Mouse (Mus musculus) mature B cell (primary cell): Measurements from ENCODE around the gene Lgals2.
"Not testable (repeated sequence)": the region's sequence is repeated elsewhere in the genome, so short reads cannot be mapped to it uniquely, and the experiment has no call there.

Experiments used
- in situ Hi-C: fragments of 300-500 bp; cut with MboI; formaldehyde crosslinking; loops from 2 replicates; pipeline ENCODE4 v1.14.3; 2019

The Lgals2 gene

DNA sequence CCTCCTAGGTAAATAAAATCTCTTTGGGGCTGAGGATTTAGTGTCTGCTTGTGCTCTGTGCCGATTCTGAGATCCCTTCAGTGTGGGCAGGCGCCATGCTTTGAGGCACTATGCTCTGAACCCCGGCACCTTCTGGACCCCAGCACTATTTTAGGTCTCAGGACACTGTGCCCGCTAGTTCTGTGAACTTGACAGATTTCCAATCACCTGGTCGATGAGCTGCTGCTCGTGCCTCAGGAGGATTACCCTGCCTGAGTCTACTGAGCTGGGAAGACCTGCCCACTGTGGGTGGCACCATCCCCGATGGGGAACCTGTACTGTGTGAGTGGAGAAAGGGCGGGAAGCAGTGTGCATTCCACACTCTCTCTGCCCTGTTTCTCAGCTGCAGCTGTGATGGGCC is 19.7 kb upstream of the Lgals2 start:
- in situ Hi-C loops = no loop called here

DNA sequence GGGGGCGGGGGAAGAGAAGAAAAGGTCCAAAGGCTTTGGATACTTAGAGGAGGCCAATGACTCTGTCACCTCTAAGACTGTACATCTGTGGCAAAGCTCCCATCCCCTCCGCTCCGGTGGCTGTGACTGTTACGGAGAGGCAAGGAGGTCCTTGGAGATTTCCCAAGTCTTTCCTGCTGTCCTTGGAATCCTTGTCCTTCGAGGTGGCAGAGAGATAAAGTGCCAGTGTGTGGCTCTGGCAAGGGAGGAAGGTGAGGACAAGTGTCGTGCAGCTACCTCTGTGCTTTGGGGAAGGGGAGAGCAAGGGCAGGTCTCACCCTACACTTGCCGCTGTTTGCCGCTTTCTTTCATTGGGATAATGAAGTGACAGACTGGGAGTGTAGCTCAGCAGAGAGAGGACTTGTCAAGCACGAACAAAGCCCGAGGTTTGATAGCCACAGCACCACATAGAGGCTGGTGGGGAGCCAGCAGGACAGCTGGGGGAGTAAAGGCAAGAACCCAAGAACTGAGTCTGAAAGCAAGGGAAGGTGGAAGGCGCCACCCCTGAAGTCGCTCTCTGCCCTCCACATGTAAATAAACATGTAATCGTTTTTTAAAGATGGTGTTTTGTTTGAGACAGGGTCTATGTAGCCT is 18.6 kb upstream of the Lgals2 start:
- in situ Hi-C loops = no loop called here

- in situ Hi-C loops = no loop called here
Measured at GRCm38 (mm10) chr15:78872021-78872608, 16.8 kb upstream of the Lgals2 start.

GRCm38 (mm10) chr15:78869775-78870174 is 14.4 kb upstream of the Lgals2 start:
- in situ Hi-C loops = no loop called here

DNA sequence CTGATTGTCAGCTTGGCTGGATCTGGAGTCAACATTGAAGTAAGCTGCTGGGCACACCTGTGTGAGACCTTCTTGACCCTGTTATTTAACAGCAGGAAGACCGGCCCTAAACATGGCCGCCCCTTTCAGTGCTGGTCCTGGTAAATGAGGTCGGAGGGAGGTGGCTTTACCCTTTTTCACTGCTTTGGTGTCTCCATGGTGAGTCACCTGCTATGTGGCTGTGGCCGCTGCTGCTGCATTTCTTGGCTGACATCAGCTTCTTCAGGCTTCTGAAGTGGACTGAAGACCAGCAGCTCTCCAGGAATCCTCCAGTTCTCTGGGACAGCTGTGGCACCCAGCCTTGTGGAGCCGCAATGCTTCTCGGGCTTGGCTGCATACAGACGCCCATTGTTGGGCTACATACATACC is 13.5 kb upstream of the Lgals2 start:
- in situ Hi-C loops = no loop called here

DNA sequence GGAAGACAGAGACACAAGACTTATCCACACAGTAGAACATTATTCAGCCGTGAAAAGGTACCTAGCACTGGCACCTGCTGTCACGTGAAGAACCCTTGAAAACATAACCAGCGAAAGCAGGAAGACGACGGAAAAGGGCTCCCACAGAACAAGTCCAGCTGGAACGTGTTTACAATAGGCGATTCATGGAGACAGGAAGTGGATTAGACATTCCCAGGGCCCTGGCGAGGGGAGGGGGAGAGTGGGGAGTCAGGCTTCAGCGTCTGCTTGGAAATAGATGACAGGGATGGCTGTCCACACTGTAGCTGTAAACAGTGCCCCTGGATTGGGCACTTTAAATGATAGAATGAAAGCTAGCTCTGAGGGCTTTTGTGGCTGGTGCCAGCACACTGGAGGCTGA is 13.1 kb upstream of the Lgals2 start:
- in situ Hi-C loops = no loop called here

GRCm38 (mm10) chr15:78863852-78864253 is 8.5 kb upstream of the Lgals2 start:
- in situ Hi-C loops = no loop called here

GRCm38 (mm10) chr15:78863154-78863553 is 7.8 kb upstream of the Lgals2 start:
- in situ Hi-C loops = no loop called here

DNA sequence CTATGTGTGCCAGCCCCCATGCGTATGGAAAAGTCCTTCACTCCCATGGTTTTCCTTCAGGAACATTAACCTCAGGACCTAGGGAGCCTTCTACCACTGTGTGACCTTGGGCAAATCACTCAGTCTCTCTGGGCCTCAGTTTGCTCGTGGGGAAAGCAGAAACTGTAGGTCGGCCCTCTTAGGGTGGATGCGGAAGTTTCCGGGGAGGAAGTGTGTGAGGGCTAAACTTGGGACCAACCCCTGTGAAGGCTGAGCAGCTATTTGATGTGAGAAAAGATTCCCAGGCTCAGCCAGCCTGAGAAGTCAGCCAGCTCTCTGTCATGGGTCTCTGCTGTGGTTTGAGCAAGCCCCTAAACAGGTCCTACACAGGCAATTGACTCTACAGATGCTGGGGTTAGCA is 7.0 kb upstream of the Lgals2 start:
- in situ Hi-C loops = no loop called here

GRCm38 (mm10) chr15:78859714-78860113 is 4.4 kb upstream of the Lgals2 start:
- in situ Hi-C loops = no loop called here

- in situ Hi-C loops = no loop called here
Measured at GRCm38 (mm10) chr15:78859311-78859710, 4.0 kb upstream of the Lgals2 start.

DNA sequence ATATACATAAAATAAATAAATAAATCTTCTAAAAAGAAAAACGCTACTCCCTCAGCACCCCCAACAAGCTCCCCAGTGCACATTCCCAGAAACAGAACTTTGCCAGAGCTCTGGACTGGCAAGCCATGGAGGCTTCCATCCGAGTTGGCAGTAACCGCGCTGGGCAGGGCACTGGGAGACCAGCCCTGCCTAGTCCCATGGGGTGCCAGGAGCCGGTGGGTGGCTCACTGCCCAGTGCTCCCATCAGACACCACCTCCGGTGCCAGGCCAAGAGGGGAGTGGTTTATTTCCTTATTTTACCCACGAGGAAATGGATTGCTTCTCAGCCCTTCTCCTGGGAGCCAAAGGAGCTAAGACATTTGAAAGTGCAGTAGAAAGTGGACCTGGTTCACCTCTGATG is 1.7 kb upstream of the Lgals2 start:
- in situ Hi-C loops = no loop called here

DNA sequence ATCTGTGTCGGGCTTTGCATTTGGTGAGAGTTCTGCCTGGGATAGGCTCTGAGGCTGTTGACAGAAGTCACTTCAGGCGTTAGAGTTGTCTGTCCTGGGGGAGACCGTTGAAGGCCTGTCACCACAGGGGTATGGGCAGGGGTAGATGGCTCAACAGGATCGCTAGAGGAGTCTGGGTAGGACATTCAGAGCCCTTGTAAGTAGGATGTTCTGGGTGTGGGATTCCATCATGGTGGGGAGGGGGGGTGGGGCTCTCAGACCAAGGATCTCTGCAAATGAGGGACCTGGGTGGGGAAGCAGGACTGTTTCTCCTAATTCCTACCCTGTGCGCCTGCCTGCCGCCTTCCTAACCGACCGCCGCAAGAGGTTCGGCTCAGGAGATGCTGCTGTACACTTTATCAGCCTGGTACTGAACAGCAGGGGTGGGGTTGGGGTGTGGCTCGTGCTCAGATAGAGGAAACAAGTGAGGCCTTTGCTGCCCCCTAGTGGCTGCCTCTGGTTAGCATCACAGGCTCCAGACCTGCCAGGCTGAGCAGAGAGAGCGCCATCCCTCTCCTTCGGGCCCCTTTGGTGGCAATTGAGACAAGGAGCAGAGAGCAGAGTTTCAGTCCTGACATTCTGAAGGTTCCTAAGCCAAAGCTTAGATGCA is 3.7 kb downstream of the Lgals2 start:
- in situ Hi-C loops = no loop called here

DNA sequence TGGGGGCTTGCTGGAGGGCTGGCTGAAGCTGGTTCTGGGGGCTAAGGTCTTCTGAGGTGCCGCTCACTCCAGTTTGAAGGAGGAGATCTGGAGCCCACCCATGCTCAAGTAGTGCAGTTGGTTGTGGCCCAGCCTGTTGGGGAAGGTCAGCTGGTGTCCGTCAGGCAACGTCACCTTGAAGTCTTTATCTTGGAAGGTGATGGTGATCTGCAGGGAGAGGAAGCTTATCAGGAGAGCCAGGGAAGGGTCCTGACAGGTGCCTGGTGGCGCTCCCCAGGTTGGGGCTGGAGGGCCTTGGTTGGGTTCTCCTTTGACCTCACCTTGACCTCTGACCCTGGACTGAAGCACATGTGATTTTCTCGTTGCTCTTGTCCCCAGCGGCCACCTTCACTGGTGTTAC is 4.4 kb downstream of the Lgals2 start:
- in situ Hi-C loops = no loop called here

DNA sequence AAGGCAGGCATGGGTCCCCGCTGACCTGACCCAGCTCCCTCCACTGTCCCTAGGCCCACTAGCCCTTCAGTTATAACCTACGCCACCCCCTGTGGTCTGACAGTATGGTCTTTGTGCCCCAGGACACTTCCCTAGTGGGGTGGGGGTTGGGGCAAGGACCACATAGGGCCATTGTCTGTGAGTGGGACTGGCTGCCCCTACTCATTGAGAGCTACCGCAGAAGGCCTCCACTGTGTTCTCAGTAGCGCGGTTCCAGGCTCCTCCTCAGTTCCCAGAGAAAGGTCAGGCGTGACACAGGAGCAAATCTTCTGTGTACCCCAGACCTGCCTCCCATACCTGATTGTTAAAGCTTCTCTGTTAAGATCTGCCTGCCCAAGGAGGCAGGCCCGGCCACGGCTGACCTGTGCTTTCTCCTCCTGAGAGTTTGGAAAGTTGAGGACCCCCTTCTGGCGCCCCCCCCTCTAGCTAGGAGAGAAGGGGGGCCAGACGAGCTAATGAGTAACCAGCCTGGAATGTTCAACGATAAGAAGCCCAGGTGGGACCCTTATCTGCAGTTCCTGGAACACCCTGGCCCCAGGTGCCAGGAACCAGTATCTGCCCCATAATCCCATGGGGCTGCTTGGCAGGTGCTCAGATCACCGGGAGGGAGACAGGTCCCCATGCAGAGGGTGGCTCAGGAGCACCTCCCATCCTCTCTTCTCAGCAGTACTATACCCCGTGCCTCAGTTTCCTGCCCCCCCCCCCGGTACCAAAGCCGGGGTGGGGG is 5.1 kb downstream of the Lgals2 start:
- in situ Hi-C loops = no loop called here

DNA sequence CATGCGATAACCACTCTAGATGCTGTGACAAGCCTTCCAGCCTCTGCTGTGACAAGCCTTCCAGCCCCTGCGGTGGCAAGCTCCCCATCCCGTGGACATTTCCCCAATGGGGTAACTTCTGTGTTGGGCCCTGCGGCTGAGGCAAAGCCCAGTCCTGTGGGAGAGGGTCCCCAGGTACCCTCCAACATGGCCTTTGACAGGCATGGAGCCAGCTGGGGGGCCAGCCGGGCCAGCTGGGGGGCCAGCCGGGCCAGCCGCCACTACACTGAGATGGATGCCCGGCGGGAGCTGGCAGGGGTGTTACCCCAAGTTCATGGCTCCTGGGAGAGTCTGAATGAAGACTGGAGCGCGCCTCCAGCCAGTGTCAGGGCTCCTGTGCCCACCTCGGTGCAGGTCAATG is 5.8 kb downstream of the Lgals2 start:
- in situ Hi-C loops = no loop called here

DNA sequence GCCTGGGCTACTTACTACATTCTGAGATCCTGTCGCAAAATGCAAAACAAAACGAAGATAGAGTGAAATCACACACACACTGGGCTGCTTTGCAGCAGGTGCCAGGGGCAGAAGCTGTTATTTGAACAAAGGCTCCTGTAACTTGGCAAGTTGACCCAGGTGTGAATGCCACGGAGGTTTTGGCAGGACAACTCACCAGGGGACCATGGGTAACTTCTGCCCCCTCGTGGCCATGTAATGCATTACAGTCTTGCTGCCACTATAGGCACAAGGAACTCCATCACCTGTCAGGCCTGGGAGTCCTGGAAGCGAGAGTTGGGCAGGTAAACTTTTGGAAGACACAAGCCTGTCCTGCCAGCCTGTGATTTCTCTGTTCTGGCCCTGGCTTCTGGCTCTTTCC is 6.9 kb downstream of the Lgals2 start:
- in situ Hi-C loops = no loop called here

GRCm38 (mm10) chr15:78846805-78847204 is 8.5 kb downstream of the Lgals2 start:
- in situ Hi-C loops = not testable (repeated sequence)

GRCm38 (mm10) chr15:78846352-78846751 is 9.0 kb downstream of the Lgals2 start:
- in situ Hi-C loops = no loop called here

GRCm38 (mm10) chr15:78845867-78846266 is 9.5 kb downstream of the Lgals2 start:
- in situ Hi-C loops = no loop called here

DNA sequence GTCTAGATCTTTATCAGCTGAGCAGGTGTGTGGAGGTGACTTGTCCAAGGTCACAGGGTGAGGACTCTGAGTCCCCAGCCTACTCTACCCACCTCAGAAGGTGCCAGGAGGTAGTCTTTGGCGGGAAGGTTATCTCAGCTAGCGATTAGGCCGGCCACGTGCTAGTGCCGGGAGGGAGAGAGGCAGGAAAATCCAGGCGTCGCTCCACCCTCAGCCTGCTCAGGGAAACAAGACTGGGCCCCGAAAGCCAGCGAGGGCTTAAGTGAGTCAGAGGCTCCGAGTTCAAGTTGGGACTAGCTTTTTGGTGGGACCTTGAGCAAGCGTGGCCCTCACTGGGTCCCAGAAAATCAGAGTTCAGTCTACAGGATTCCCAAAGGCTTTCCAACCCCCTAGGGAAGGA is 10.0 kb downstream of the Lgals2 start:
- in situ Hi-C loops = no loop called here

- in situ Hi-C loops = no loop called here
Measured at GRCm38 (mm10) chr15:78844791-78845190, 10.5 kb downstream of the Lgals2 start.
